Mouse (Mus musculus): ENCODE data around the gene Sp4.

Sp4 gene

GRCm38 (mm10) chr12:118301072-118301865, at the start of gene Sp4:
Gene Sp4, minus strand, starts transcription at chr12:118301440.
- peak; percentile 94 for DNase-seq

- no peak for DNase-seq
Measured at GRCm38 (mm10) chr12:118339107-118339506, 37.9 kb upstream of the Sp4 start.

- no peak for DNase-seq
Measured at GRCm38 (mm10) chr12:118338243-118338642, 37.0 kb upstream of the Sp4 start.

GRCm38 (mm10) chr12:118337291-118337690, 36.1 kb upstream of the Sp4 start:
- DNase-seq: no peak

- DNase-seq: no peak
Measured at GRCm38 (mm10) chr12:118328739-118329249, 27.6 kb upstream of the Sp4 start.

- DNase-seq: no peak
Measured at GRCm38 (mm10) chr12:118327566-118327965, 26.3 kb upstream of the Sp4 start.

GRCm38 (mm10) chr12:118326161-118326560, 24.9 kb upstream of the Sp4 start:
- DNase-seq: no peak

- DNase-seq: no peak
Measured at GRCm38 (mm10) chr12:118320076-118320475, 18.8 kb upstream of the Sp4 start.

GRCm38 (mm10) chr12:118314477-118314845, 13.2 kb upstream of the Sp4 start:
- DNase-seq: no peak

- no peak for DNase-seq
Measured at GRCm38 (mm10) chr12:118313805-118314476, 12.7 kb upstream of the Sp4 start.

- DNase-seq: no peak
Measured at GRCm38 (mm10) chr12:118303586-118303985, 2.3 kb upstream of the Sp4 start.

- no peak for DNase-seq
Measured at GRCm38 (mm10) chr12:118303066-118303465, 1.8 kb upstream of the Sp4 start.

- DNase-seq: peak; percentile 100
Measured at GRCm38 (mm10) chr12:118301866-118302835, 911 bp upstream of the Sp4 start.

- DNase-seq: no peak
Measured at GRCm38 (mm10) chr12:118300754-118301071, 527 bp downstream of the Sp4 start.

- peak; percentile 60 for DNase-seq
Measured at GRCm38 (mm10) chr12:118299956-118300355, 1.3 kb downstream of the Sp4 start.

GRCm38 (mm10) chr12:118299172-118299571, 2.1 kb downstream of the Sp4 start:
- DNase-seq: no peak

GRCm38 (mm10) chr12:118298516-118298915, 2.7 kb downstream of the Sp4 start:
- DNase-seq: no peak

- no peak for DNase-seq
Measured at GRCm38 (mm10) chr12:118296236-118296635, 5.0 kb downstream of the Sp4 start.

GRCm38 (mm10) chr12:118295793-118296192, 5.4 kb downstream of the Sp4 start:
- no peak for DNase-seq

GRCm38 (mm10) chr12:118288947-118289346, 12.3 kb downstream of the Sp4 start:
- no peak for DNase-seq

GRCm38 (mm10) chr12:118285099-118285498, 16.1 kb downstream of the Sp4 start:
- DNase-seq: no peak

- DNase-seq: no peak
Measured at GRCm38 (mm10) chr12:118281961-118282360, 19.3 kb downstream of the Sp4 start.

- no peak for DNase-seq
Measured at GRCm38 (mm10) chr12:118276385-118276784, 24.9 kb downstream of the Sp4 start.

Data from kidney, adult 9 months (tissue).